10 mouse cellular contexts compared by ENCODE assay signal in the genomic region with DNA sequence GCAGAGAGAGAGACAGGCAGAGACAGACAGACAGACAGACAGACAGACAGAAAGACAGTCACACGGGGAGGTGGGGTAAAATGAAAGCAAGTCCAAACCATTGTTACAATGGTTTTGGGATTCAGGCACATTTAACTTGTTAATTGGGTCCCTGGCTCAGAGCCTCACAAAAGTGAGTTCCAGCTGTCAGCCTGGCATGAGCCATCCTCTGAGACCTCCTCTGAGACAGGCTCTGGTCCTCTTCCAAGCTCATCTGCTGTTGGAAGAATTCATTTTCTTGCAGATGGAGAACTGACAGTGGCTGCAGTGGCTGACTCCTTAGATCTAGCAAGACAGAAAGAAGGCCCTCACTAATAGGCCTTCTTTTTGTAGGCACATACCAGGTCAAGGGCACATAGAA. TPM values are rescaled to one million over a fixed set of nuclear protein-coding genes. Genes with fewer than 3 reads are reported as not detected.
DNase-seq lines count a peak whose midpoint lies in the region; ATAC-seq lines count a peak whose summit lies in the region.
"Had no signal": no experiment of that assay in that cellular context is flagged by ENCODE, and none has a peak within 500 bp of the region (broad histone marks: within the 10 kb centered on the region; RNA-seq: fewer than 3 reads in every experiment).

No protein-coding gene starts in this region.

- 38% methylated on average over 1 of the region's 1 CpGs for WGBS in stomach, embryonic 16.5 days

- no peak for ATAC-seq in stomach, embryonic 16.5 days (ENCODE audit: insufficient read depth, low FRiP score)

- H3K27ac ChIP-seq in stomach, embryonic 16.5 days (ENCODE audit: low read length), result peak overlapping the region; percentile 43; the same call in 1 of the 2 replicates

- H3K9me3 ChIP-seq in stomach, embryonic 16.5 days (replicated peaks; ENCODE audit: control insufficient read depth, low read length), result no peaks in the 10 kb centered on the region

- no peak overlapping the region for H3K4me3 ChIP-seq in stomach, embryonic 16.5 days (replicated peaks; ENCODE audit: low read length)
- H3K4me3 ChIP-seq: erythroblast, embryonic 14.5 days had no signal

- no peak overlapping the region for H3K9ac ChIP-seq in stomach, embryonic 16.5 days (ENCODE audit: low read length)

- H3K27me3 ChIP-seq in stomach, embryonic 16.5 days (ENCODE audit: control insufficient read depth, insufficient read depth, low read length), result no peaks in the 10 kb centered on the region
- H3K27me3 ChIP-seq: CH12.LX had no signal

- H3K4me1 ChIP-seq in stomach, embryonic 16.5 days (ENCODE audit: control insufficient read depth, insufficient read depth, low read length), result 0 out of 2 replicates have a peak, but pooled peaks cover 3% of the 10 kb centered on the region

- no peak overlapping the region for H3K4me2 ChIP-seq in stomach, embryonic 16.5 days (ENCODE audit: low read depth, low read length)

- no peaks in the 10 kb centered on the region for H3K36me3 ChIP-seq in stomach, embryonic 16.5 days (ENCODE audit: control insufficient read depth, insufficient read depth, low read length)

- peak; percentile 33 for DNase-seq in gastrocnemius, postnatal 10 days
- DNase-seq in gastrocnemius, adult 8-10 months (ENCODE audit: low spot score in 2 of 2), result no peak
- DNase-seq in retina, postnatal 1 day, result peak; percentile 8
- DNase-seq in retina, embryonic 14.5 days (ENCODE audit: low spot score), result no peak
- DNase-seq in layer of hippocampus, postnatal 36 days, result peak; percentile 60 to 72
- no peak for DNase-seq in B cell, adult 2 months
- no peak for DNase-seq in liver

RNA-seq across cellular contexts. Expression of a gene that starts 6.9 kb away (rescaled TPM):
- total RNA-seq in gastrocnemius, postnatal 10 days (2021), result 10 to 100 TPM; 76.1 to 89.7 TPM
- total RNA-seq in gastrocnemius, adult 8-10 months (2022), result 100 to 1,000 TPM; 105 to 136 (median 119) TPM
- 1 to 10 TPM; 7.1 to 8.5 TPM for total RNA-seq in layer of hippocampus, postnatal 36 days (2021)
- polyA plus RNA-seq in stomach, embryonic 16.5 days (2015; fragmentation: Nextera tagmentation; extraction: Ambion mirVana), result 15.3 and 30.2 TPM in 2 replicates
- polyA plus RNA-seq: erythroblast, embryonic 14.5 days had no signal

Comparison
In these comparisons a context has a peak if more than half of its experiments do, and no peak if none do; other contexts are left out.
1. DNase-seq: peak in gastrocnemius, postnatal 10 days (single experiment), retina, postnatal 1 day (single experiment) and layer of hippocampus, postnatal 36 days (2 of 2); none in gastrocnemius, adult 8-10 months (0 of 2), retina, embryonic 14.5 days (single experiment), B cell, adult 2 months (0 of 2) and liver (single experiment).
2. RNA of a gene that starts 6.9 kb away (total RNA-seq): 105 to 136 TPM in gastrocnemius, adult 8-10 months and 76.1 to 89.7 TPM in gastrocnemius, postnatal 10 days; 7.1 to 8.5 TPM in layer of hippocampus, postnatal 36 days; every median in the first group is over 4 times any median in the second.